In genomic region chr19:56976962-56977948, GRCm38 (mm10) we compare ENCODE assay signal across 8 mouse cellular contexts. TPM values are rescaled to one million over a fixed set of nuclear protein-coding genes. Genes with fewer than 3 reads are reported as not detected.
A peak's percentile ranks its signal among the peaks of the same experiment; 100 is the strongest.
DNase-seq lines count a peak whose midpoint lies in the region; ATAC-seq and TF ChIP-seq lines count a peak whose summit lies in the region.

No protein-coding gene starts in this region.

- no peaks in the 10 kb centered on the region for H3K27me3 ChIP-seq in limb, embryonic 12.5 days
- H3K27me3 ChIP-seq in limb, embryonic 10.5 days (ENCODE audit: low read depth, poor library complexity, severe bottlenecking), result no peaks in the 10 kb centered on the region
- H3K27me3 ChIP-seq in heart, adult 2 months (ENCODE audit: control insufficient read depth, insufficient read depth, low read length), result no peaks in the 10 kb centered on the region
- no peaks in the 10 kb centered on the region for H3K27me3 ChIP-seq in kidney, embryonic 14.5 days (ENCODE audit: control insufficient read depth, insufficient read depth, low read length)
- no peaks in the 10 kb centered on the region for H3K27me3 ChIP-seq in thymus, adult 2 months (ENCODE audit: control insufficient read depth, insufficient read depth, low read length)

- H3K4me3 ChIP-seq in limb, embryonic 12.5 days (replicated peaks), result no peak overlapping the region
- H3K4me3 ChIP-seq in limb, embryonic 10.5 days, result no peak overlapping the region
- no peak overlapping the region for H3K4me3 ChIP-seq in heart, adult 2 months
- H3K4me3 ChIP-seq in kidney, embryonic 14.5 days (ENCODE audit: low read length), result no peak overlapping the region
- no peak overlapping the region for H3K4me3 ChIP-seq in lung, adult 2 months (replicated peaks; ENCODE audit: extremely low read depth, low read depth, low read length)
- no peak overlapping the region for H3K4me3 ChIP-seq in thymus, adult 2 months (ENCODE audit: control insufficient read depth, insufficient read depth, low read length)

- intact Hi-C loops in heart, adult 2 months (cut with DNase I), result no loop called here

- peak overlapping the region; percentile 5; the same call in 1 of the 2 replicates for H3K27ac ChIP-seq in limb, embryonic 12.5 days
- no peak overlapping the region for H3K27ac ChIP-seq in limb, embryonic 10.5 days
- peak overlapping the region; percentile 60 for H3K27ac ChIP-seq in heart, adult 2 months
- peak overlapping the region; percentile 68 for H3K27ac ChIP-seq in kidney, embryonic 14.5 days (ENCODE audit: low read depth, low read length)
- no peak overlapping the region; the same call in 1 of the 2 replicates for H3K27ac ChIP-seq in thymus, adult 2 months (ENCODE audit: control insufficient read depth, insufficient read depth, low read length)

- 68% methylated on average over 19 of the region's 19 CpGs for WGBS in limb, embryonic 12.5 days
- 68% methylated on average over 19 of the region's 19 CpGs for WGBS in limb, embryonic 10.5 days
- 49% methylated on average over 19 of the region's 19 CpGs for WGBS in heart, adult 2 months
- 36% methylated on average over 19 of the region's 19 CpGs for WGBS in kidney, embryonic 14.5 days
- 45% methylated on average over 19 of the region's 19 CpGs for WGBS in lung, adult 2 months
- WGBS in thymus, adult 2 months, result 84% methylated on average over 19 of the region's 19 CpGs

- no peaks in the 10 kb centered on the region for H3K9me3 ChIP-seq in limb, embryonic 12.5 days
- no peaks in the 10 kb centered on the region for H3K9me3 ChIP-seq in limb, embryonic 10.5 days (replicated peaks)
- no peaks in the 10 kb centered on the region for H3K9me3 ChIP-seq in kidney, embryonic 14.5 days (ENCODE audit: control insufficient read depth, low read length)

- no peaks in the 10 kb centered on the region for H3K36me3 ChIP-seq in limb, embryonic 12.5 days
- H3K36me3 ChIP-seq in limb, embryonic 10.5 days, result no peaks in the 10 kb centered on the region
- H3K36me3 ChIP-seq in heart, adult 2 months (ENCODE audit: control insufficient read depth, insufficient read depth, low read length), result no peaks in the 10 kb centered on the region
- H3K36me3 ChIP-seq in kidney, embryonic 14.5 days (ENCODE audit: control insufficient read depth, insufficient read depth, low read length), result no peaks in the 10 kb centered on the region
- no peaks in the 10 kb centered on the region for H3K36me3 ChIP-seq in thymus, adult 2 months (ENCODE audit: control insufficient read depth, insufficient read depth, low read length)

- 0 out of 2 replicates have a peak, but pooled peaks cover 7% of the 10 kb centered on the region for H3K4me1 ChIP-seq in limb, embryonic 12.5 days (replicated peaks)
- peaks cover 14% of the 10 kb centered on the region for H3K4me1 ChIP-seq in limb, embryonic 10.5 days
- H3K4me1 ChIP-seq in heart, adult 2 months (ENCODE audit: control insufficient read depth, insufficient read depth, low read length), result peaks cover 3% of the 10 kb centered on the region
- H3K4me1 ChIP-seq in kidney, embryonic 14.5 days (ENCODE audit: control insufficient read depth, insufficient read depth, low read length), result peaks cover 10% of the 10 kb centered on the region; the same call in 1 of the 2 replicates
- H3K4me1 ChIP-seq in lung, adult 2 months (ENCODE audit: control insufficient read depth, insufficient read depth, low read length), result peaks cover 5% of the 10 kb centered on the region
- no peaks in the 10 kb centered on the region for H3K4me1 ChIP-seq in thymus, adult 2 months (replicated peaks; ENCODE audit: control insufficient read depth, insufficient read depth, low read length)

- H3K4me2 ChIP-seq in limb, embryonic 12.5 days, result no peak overlapping the region
- H3K4me2 ChIP-seq in kidney, embryonic 14.5 days (replicated peaks; ENCODE audit: low read depth, low read length), result no peak overlapping the region; the same call in 1 of the 2 replicates

- ATAC-seq in limb, embryonic 12.5 days (ENCODE audit: insufficient number of reproducible peaks, insufficient read depth, low FRiP score, low TSS enrichment, low read depth), result no peak
- peak; percentile 75 for ATAC-seq in kidney, embryonic 14.5 days (ENCODE audit: low FRiP score, low TSS enrichment)

- TF ChIP-seq EP300 in heart, adult 2 months (IDR thresholded peaks at IDR 0.05; ENCODE audit: insufficient read depth, low read depth, low read length), result no peak

- no peak for DNase-seq in limb, embryonic 10.5 days (ENCODE audit: low spot score)
- peak; percentile 60 to 66 for DNase-seq in cerebellum, postnatal 10 days
- peak; percentile 60 to 76 for DNase-seq in heart, adult 2 months
- DNase-seq in lung, adult 2 months, result peak; percentile 33
- DNase-seq in right cerebral cortex, postnatal 4 days, result peak; percentile 32
- no peak for DNase-seq in thymus, adult 2 months

- no peak for TF ChIP-seq POLR2A in heart, adult 2 months (IDR thresholded peaks at IDR 0.05; ENCODE audit: insufficient read depth, low read depth, low read length)
- no peak for TF ChIP-seq POLR2A in lung, adult 2 months (IDR thresholded peaks at IDR 0.05; ENCODE audit: borderline replicate concordance, extremely low read depth, low read depth, low read length)
- TF ChIP-seq POLR2A in thymus, adult 2 months (IDR thresholded peaks at IDR 0.05; ENCODE audit: control insufficient read depth, extremely low read depth, insufficient read depth, low read length, poor library complexity), result no peak

- no peaks in the 10 kb centered on the region for H3K79me2 ChIP-seq in heart, adult 2 months (replicated peaks; ENCODE audit: control insufficient read depth, insufficient read depth, low read length)

- TF ChIP-seq CTCF in heart, adult 2 months (IDR thresholded peaks at IDR 0.05), result no peak
- no peak for TF ChIP-seq CTCF in lung, adult 2 months (IDR thresholded peaks at IDR 0.05; ENCODE audit: insufficient read depth, low read length)
- no peak for TF ChIP-seq CTCF in thymus, adult 2 months (IDR thresholded peaks at IDR 0.05; ENCODE audit: borderline replicate concordance, control insufficient read depth, extremely low read depth, insufficient read depth, low read length, poor library complexity)

- H3K9ac ChIP-seq in limb, embryonic 12.5 days (replicated peaks), result no peak overlapping the region
- H3K9ac ChIP-seq in heart, adult 2 months (ENCODE audit: low read depth, low read length), result no peak overlapping the region
- no peak overlapping the region for H3K9ac ChIP-seq in kidney, embryonic 14.5 days (ENCODE audit: low read depth, low read length)

RNA-seq across cellular contexts. Expression of gene Afap1l2, which starts 30.8 kb away (rescaled TPM):
- 2.3 and 3.3 TPM in 2 replicates for polyA plus RNA-seq in limb, embryonic 12.5 days (2016; fragmentation: Nextera tagmentation; extraction: Ambion mirVana)
- polyA plus RNA-seq in limb, embryonic 10.5 days (2016; fragmentation: Nextera tagmentation; extraction: Ambion mirVana), result 0.51 and 1.1 TPM in 2 replicates
- 1 to 10 TPM; 3.6 TPM for total RNA-seq in heart, adult 2 months (2021)
- polyA plus RNA-seq in heart, adult 2 months (2012; rRNA removed), result 1.8 and 2.9 TPM in 2 replicates
- polyA plus RNA-seq in kidney, embryonic 14.5 days (2014; fragmentation: Nextera tagmentation; extraction: Ambion mirVana), result 9.0 and 12.5 TPM in 2 replicates
- 7.0 and 10.0 TPM in 2 replicates for polyA plus RNA-seq in lung, adult 2 months (2012; rRNA removed)
- 4.7 and 5.9 TPM in 2 replicates for polyA plus RNA-seq in thymus, adult 2 months (2012; rRNA removed)

Comparison
In these comparisons a context has a peak if more than half of its experiments do, and no peak if none do; other contexts are left out.
1. H3K27ac ChIP-seq: peak in limb, embryonic 12.5 days (single experiment), heart, adult 2 months (single experiment) and kidney, embryonic 14.5 days (single experiment); none in limb, embryonic 10.5 days (single experiment) and thymus, adult 2 months (single experiment).
2. DNase-seq: peak in cerebellum, postnatal 10 days (2 of 2), heart, adult 2 months (2 of 2), lung, adult 2 months (single experiment) and right cerebral cortex, postnatal 4 days (single experiment); none in limb, embryonic 10.5 days (single experiment) and thymus, adult 2 months (single experiment).